Mouse (Mus musculus) neural tube, embryonic 12.5 days (tissue): ENCODE data around the gene Amotl1. TPM values are rescaled to one million over a fixed set of nuclear protein-coding genes. Genes with fewer than 3 reads are reported as not detected.

Experiments
- ATAC-seq: fragments of 200-750 bp; cut with Nextera tagmentation; 2 replicates; pipeline ENCODE4 v1.8.0; 2017; ENCODE audit warnings: low read depth, mild to moderate bottlenecking, moderate TSS enrichment, moderate library complexity; ENCODE audit not compliant: low FRiP score
- H3K27ac ChIP-seq: fragments of 300-500 bp; sonication (generic); 2 replicates; pipeline ENCODE4 v1.5.1; 2016
- H3K27me3 ChIP-seq: fragments of 300-500 bp; sonication (generic); replicated peaks from 2 replicates; pipeline ENCODE4 v1.6.1; 2016; ENCODE audit warnings: mild to moderate bottlenecking
- H3K36me3 ChIP-seq: fragments of 300-500 bp; sonication (generic); 2 replicates; pipeline ENCODE4 v1.6.1; 2016; ENCODE audit warnings: mild to moderate bottlenecking
- H3K4me1 ChIP-seq: fragments of 300-500 bp; sonication (generic); 2 replicates; pipeline ENCODE4 v1.6.1; 2016
- H3K4me2 ChIP-seq: fragments of 300-500 bp; sonication (generic); replicated peaks from 2 replicates; pipeline ENCODE4 v1.6.1; 2016; ENCODE audit warnings: mild to moderate bottlenecking
- H3K4me3 ChIP-seq: fragments of 300-500 bp; sonication (generic); 2 replicates; pipeline ENCODE4 v1.5.1; 2016
- H3K9ac ChIP-seq: fragments of 300-500 bp; sonication (generic); 2 replicates; pipeline ENCODE4 v1.6.1; 2016; ENCODE audit warnings: mild to moderate bottlenecking
- H3K9me3 ChIP-seq: fragments of 300-500 bp; sonication (generic); 2 replicates; pipeline ENCODE4 v1.6.1; 2016; ENCODE audit warnings: mild to moderate bottlenecking
- WGBS: fragments of 180-500 bp; shearing (Covaris S2); methylation state at CpG from one replicate; pipeline ENCODE4 v1.1.7; 2016; 5-methylcytosine and 5-hydroxymethylcytosine counted together
- polyA plus RNA-seq: library from polyadenylated mRNA; unstranded; fragments of >200 nt; fragmentation: Nextera tagmentation; extraction: Ambion mirVana; gene quantifications from 2 replicates; pipeline ENCODE4 v1.2.1, GENCODE M21; 2016

Amotl1 gene
- polyA plus RNA-seq, 1 experiment from 2014 or later, result 13.5 TPM

GRCm38 (mm10) chr9:14563351-14563750, 81.5 kb downstream of the Amotl1 start:
- no peak for ATAC-seq
- Histone ChIP-seq H3K9me3 (no peaks in the 10 kb centered on the region), H3K27me3 (no peaks in the 10 kb centered on the region), H3K36me3 (peaks cover 52% of the 10 kb centered on the region), H3K4me3 (no peak overlapping the region), H3K4me1 (no peaks in the 10 kb centered on the region), H3K27ac (no peak overlapping the region), H3K9ac (no peak overlapping the region), H3K4me2 (no peak overlapping the region)
- WGBS, result 91% methylated on average over 7 of the region's 7 CpGs

- peaks cover 76% of the 10 kb centered on the region for H3K36me3 ChIP-seq
Observed at GRCm38 (mm10) chr9:14560545-14560944, 84.3 kb downstream of the Amotl1 start.

GRCm38 (mm10) chr9:14559996-14560395, 84.9 kb downstream of the Amotl1 start:
- Histone ChIP-seq H3K4me1 (no peaks in the 10 kb centered on the region), H3K36me3 (peaks cover 78% of the 10 kb centered on the region), H3K4me2 (no peak overlapping the region), H3K27ac (no peak overlapping the region), H3K4me3 (no peak overlapping the region), H3K9me3 (no peaks in the 10 kb centered on the region), H3K9ac (no peak overlapping the region), H3K27me3 (no peaks in the 10 kb centered on the region)
- no peak for ATAC-seq
- 84% methylated on average over 9 of the region's 9 CpGs for WGBS

More at GRCm38 (mm10) chr9:14560545-14560944, 84.3 kb downstream of the Amotl1 start:
- 49% methylated on average over 4 of the region's 4 CpGs for WGBS
- Histone ChIP-seq H3K27me3 (no peaks in the 10 kb centered on the region), H3K9me3 (no peaks in the 10 kb centered on the region), H3K27ac (no peak overlapping the region), H3K4me2 (no peak overlapping the region), H3K4me1 (no peaks in the 10 kb centered on the region), H3K9ac (no peak overlapping the region), H3K4me3 (no peak overlapping the region)
- ATAC-seq, result no peak

GRCm38 (mm10) chr9:14559430-14559829, 85.4 kb downstream of the Amotl1 start:
- Histone ChIP-seq H3K4me1 (no peaks in the 10 kb centered on the region), H3K4me3 (no peak overlapping the region), H3K4me2 (no peak overlapping the region), H3K27ac (no peak overlapping the region), H3K9me3 (no peaks in the 10 kb centered on the region), H3K36me3 (peaks cover 81% of the 10 kb centered on the region), H3K9ac (no peak overlapping the region), H3K27me3 (no peaks in the 10 kb centered on the region)
- no peak for ATAC-seq
- 87% methylated on average over 10 of the region's 10 CpGs for WGBS

GRCm38 (mm10) chr9:14558332-14558731, 86.5 kb downstream of the Amotl1 start:
- H3K4me3 ChIP-seq, result no peak overlapping the region
- H3K9me3 ChIP-seq, result no peaks in the 10 kb centered on the region
- H3K36me3 ChIP-seq, result peaks cover 84% of the 10 kb centered on the region
- no peak overlapping the region for H3K27ac ChIP-seq
- H3K4me1 ChIP-seq, result no peaks in the 10 kb centered on the region
- H3K27me3 ChIP-seq, result no peaks in the 10 kb centered on the region
- no peak overlapping the region for H3K9ac ChIP-seq
- WGBS, result 92% methylated on average over 10 of the region's 10 CpGs
- no peak for ATAC-seq
- H3K4me2 ChIP-seq, result no peak overlapping the region

GRCm38 (mm10) chr9:14548366-14548761, 96.5 kb downstream of the Amotl1 start:
- no peaks in the 10 kb centered on the region for H3K27me3 ChIP-seq
- H3K9me3 ChIP-seq, result no peaks in the 10 kb centered on the region
- ATAC-seq, result no peak
- H3K4me2 ChIP-seq, result no peak overlapping the region
- 78% methylated on average over 11 of the region's 11 CpGs for WGBS
- H3K4me1 ChIP-seq, result no peaks in the 10 kb centered on the region; the same call in 1 of the 2 replicates
- no peak overlapping the region for H3K27ac ChIP-seq
- H3K4me3 ChIP-seq, result no peak overlapping the region
- no peak overlapping the region for H3K9ac ChIP-seq
- peaks cover 76% of the 10 kb centered on the region for H3K36me3 ChIP-seq

- Histone ChIP-seq H3K36me3 (peaks cover 78% of the 10 kb centered on the region), H3K27ac (no peak overlapping the region)
Observed at GRCm38 (mm10) chr9:14547584-14548365, 97.1 kb downstream of the Amotl1 start.

GRCm38 (mm10) chr9:14544034-14544757, 100.7 kb downstream of the Amotl1 start:
- Histone ChIP-seq H3K27ac (no peak overlapping the region), H3K36me3 (peaks cover 72% of the 10 kb centered on the region)

More at GRCm38 (mm10) chr9:14547584-14548365, 97.1 kb downstream of the Amotl1 start:
- Histone ChIP-seq H3K4me2 (no peak overlapping the region), H3K9ac (no peak overlapping the region), H3K4me1 (no peaks in the 10 kb centered on the region; the same call in 1 of the 2 replicates), H3K4me3 (no peak overlapping the region), H3K27me3 (no peaks in the 10 kb centered on the region), H3K9me3 (no peaks in the 10 kb centered on the region)
- WGBS, result 75% methylated on average over 12 of the region's 12 CpGs
- no peak for ATAC-seq

GRCm38 (mm10) chr9:14534833-14535456, 109.9 kb downstream of the Amotl1 start:
- Histone ChIP-seq H3K4me2 (no peak overlapping the region), H3K9me3 (no peaks in the 10 kb centered on the region), H3K27ac (no peak overlapping the region), H3K36me3 (peaks cover 3% of the 10 kb centered on the region; the same call in 1 of the 2 replicates), H3K27me3 (no peaks in the 10 kb centered on the region), H3K4me1 (no peaks in the 10 kb centered on the region), H3K4me3 (no peak overlapping the region), H3K9ac (no peak overlapping the region)
- 92% methylated on average over 9 of the region's 9 CpGs for WGBS
- no peak for ATAC-seq

More at GRCm38 (mm10) chr9:14544034-14544757, 100.7 kb downstream of the Amotl1 start:
- WGBS, result 57% methylated on average over 9 of the region's 9 CpGs
- no peak for ATAC-seq
- H3K4me1 ChIP-seq, result no peaks in the 10 kb centered on the region; the same call in 1 of the 2 replicates
- H3K9ac ChIP-seq, result no peak overlapping the region
- H3K4me3 ChIP-seq, result no peak overlapping the region
- no peak overlapping the region for H3K4me2 ChIP-seq
- H3K27me3 ChIP-seq, result no peaks in the 10 kb centered on the region
- no peaks in the 10 kb centered on the region for H3K9me3 ChIP-seq

GRCm38 (mm10) chr9:14533659-14534058, 111.2 kb downstream of the Amotl1 start:
- Histone ChIP-seq H3K36me3 (no peaks in the 10 kb centered on the region), H3K27ac (no peak overlapping the region), H3K9ac (no peak overlapping the region), H3K9me3 (no peaks in the 10 kb centered on the region), H3K4me1 (no peaks in the 10 kb centered on the region), H3K4me2 (no peak overlapping the region), H3K4me3 (no peak overlapping the region), H3K27me3 (no peaks in the 10 kb centered on the region)
- no peak for ATAC-seq
- WGBS, result 90% methylated on average over 2 of the region's 2 CpGs

GRCm38 (mm10) chr9:14532283-14532682, 112.6 kb downstream of the Amotl1 start:
- Histone ChIP-seq H3K4me1 (no peaks in the 10 kb centered on the region), H3K4me2 (no peak overlapping the region), H3K27me3 (no peaks in the 10 kb centered on the region), H3K4me3 (no peak overlapping the region), H3K36me3 (no peaks in the 10 kb centered on the region), H3K9me3 (no peaks in the 10 kb centered on the region), H3K9ac (no peak overlapping the region), H3K27ac (no peak overlapping the region)
- peak; percentile 66; the same call in 1 of the 2 replicates for ATAC-seq
- 27% methylated on average over 3 of the region's 3 CpGs for WGBS

GRCm38 (mm10) chr9:14530004-14530403, 114.9 kb downstream of the Amotl1 start:
- no peak for ATAC-seq
- WGBS, result 85% methylated on average over 5 of the region's 5 CpGs

More at GRCm38 (mm10) chr9:14530004-14530403, 114.9 kb downstream of the Amotl1 start:
- no peak overlapping the region for H3K4me3 ChIP-seq
- no peaks in the 10 kb centered on the region for H3K9me3 ChIP-seq
- H3K4me1 ChIP-seq, result no peaks in the 10 kb centered on the region
- no peak overlapping the region for H3K4me2 ChIP-seq
- no peaks in the 10 kb centered on the region for H3K27me3 ChIP-seq
- H3K36me3 ChIP-seq, result no peaks in the 10 kb centered on the region
- no peak overlapping the region for H3K9ac ChIP-seq
- no peak overlapping the region for H3K27ac ChIP-seq
